Mouse (Mus musculus): ENCODE data around the gene Kcnip1. TPM values are rescaled to one million over a fixed set of nuclear protein-coding genes. Genes with fewer than 3 reads are reported as not detected.

The Kcnip1 gene
- polyA plus RNA-seq, 1 experiment from 2014 or later, result not detected

- Histone ChIP-seq H3K36me3 (no peaks in the 10 kb centered on the region), H3K4me3 (no peak overlapping the region), H3K27me3 (no peaks in the 10 kb centered on the region), H3K27ac (no peak overlapping the region), H3K9ac (no peak overlapping the region), H3K4me2 (no peak overlapping the region), H3K9me3 (replicated peaks) (no peaks in the 10 kb centered on the region), H3K4me1 (replicated peaks) (no peaks in the 10 kb centered on the region)
- ATAC-seq (replicated peaks; ENCODE audit: insufficient number of reproducible peaks, insufficient read depth, low FRiP score, low read depth), result no peak
- 23% methylated on average over 4 of the region's 4 CpGs for WGBS
Measured at GRCm38 (mm10) chr11:33706777-33707176, 286.2 kb downstream of the Kcnip1 start.

- Histone ChIP-seq H3K36me3 (no peaks in the 10 kb centered on the region), H3K4me2 (no peak overlapping the region), H3K4me3 (no peak overlapping the region), H3K27ac (no peak overlapping the region), H3K4me1 (replicated peaks) (no peaks in the 10 kb centered on the region), H3K9me3 (replicated peaks) (no peaks in the 10 kb centered on the region), H3K27me3 (no peaks in the 10 kb centered on the region; the same call in 1 of the 2 replicates), H3K9ac (no peak overlapping the region)
- 40% methylated on average over 2 of the region's 2 CpGs for WGBS
- no peak for ATAC-seq (replicated peaks; ENCODE audit: insufficient number of reproducible peaks, insufficient read depth, low FRiP score, low read depth)
Measured at GRCm38 (mm10) chr11:33701958-33702459, 290.9 kb downstream of the Kcnip1 start.

GRCm38 (mm10) chr11:33701236-33701957, 291.6 kb downstream of the Kcnip1 start:
- no peak overlapping the region for H3K4me3 ChIP-seq
- H3K4me1 ChIP-seq (replicated peaks), result no peaks in the 10 kb centered on the region
- 38% methylated on average over 1 of the region's 1 CpGs for WGBS
- H3K36me3 ChIP-seq, result no peaks in the 10 kb centered on the region
- no peaks in the 10 kb centered on the region for H3K9me3 ChIP-seq (replicated peaks)
- no peak overlapping the region for H3K9ac ChIP-seq
- no peaks in the 10 kb centered on the region; the same call in 1 of the 2 replicates for H3K27me3 ChIP-seq
- no peak overlapping the region for H3K4me2 ChIP-seq
- ATAC-seq (replicated peaks; ENCODE audit: insufficient number of reproducible peaks, insufficient read depth, low FRiP score, low read depth), result no peak
- H3K27ac ChIP-seq, result no peak overlapping the region

- H3K4me3 ChIP-seq, result no peak overlapping the region
- no peak overlapping the region for H3K27ac ChIP-seq
- no peak for ATAC-seq (replicated peaks; ENCODE audit: insufficient number of reproducible peaks, insufficient read depth, low FRiP score, low read depth)
- no peaks in the 10 kb centered on the region; the same call in 1 of the 2 replicates for H3K27me3 ChIP-seq
- no peaks in the 10 kb centered on the region for H3K4me1 ChIP-seq (replicated peaks)
- 41% methylated on average over 4 of the region's 4 CpGs for WGBS
- no peak overlapping the region for H3K4me2 ChIP-seq
- no peaks in the 10 kb centered on the region for H3K9me3 ChIP-seq (replicated peaks)
- H3K36me3 ChIP-seq, result no peaks in the 10 kb centered on the region
- no peak overlapping the region for H3K9ac ChIP-seq
Measured at GRCm38 (mm10) chr11:33700725-33701124, 292.2 kb downstream of the Kcnip1 start.

GRCm38 (mm10) chr11:33690181-33690580, 302.8 kb downstream of the Kcnip1 start:
- WGBS, result 81% methylated on average over 3 of the region's 3 CpGs

GRCm38 (mm10) chr11:33685904-33686303, 307.0 kb downstream of the Kcnip1 start:
- WGBS, result 49% methylated on average over 3 of the region's 3 CpGs

More at GRCm38 (mm10) chr11:33690181-33690580, 302.8 kb downstream of the Kcnip1 start:
- Histone ChIP-seq H3K27ac (no peak overlapping the region), H3K27me3 (0 out of 2 replicates have a peak, but pooled peaks cover 3% of the 10 kb centered on the region), H3K4me3 (no peak overlapping the region), H3K9me3 (replicated peaks) (no peaks in the 10 kb centered on the region), H3K4me1 (replicated peaks) (no peaks in the 10 kb centered on the region), H3K9ac (no peak overlapping the region), H3K4me2 (no peak overlapping the region), H3K36me3 (no peaks in the 10 kb centered on the region)
- no peak for ATAC-seq (replicated peaks; ENCODE audit: insufficient number of reproducible peaks, insufficient read depth, low FRiP score, low read depth)

GRCm38 (mm10) chr11:33680151-33680550, 312.8 kb downstream of the Kcnip1 start:
- H3K27me3 ChIP-seq, result peaks cover 11% of the 10 kb centered on the region
- no peaks in the 10 kb centered on the region for H3K4me1 ChIP-seq (replicated peaks)
- no peaks in the 10 kb centered on the region for H3K9me3 ChIP-seq (replicated peaks)
- peak overlapping the region; percentile 25; the same call in 1 of the 2 replicates for H3K4me2 ChIP-seq
- H3K4me3 ChIP-seq, result no peak overlapping the region
- WGBS, result 2% methylated on average over 15 of the region's 15 CpGs
- no peak overlapping the region for H3K9ac ChIP-seq
- no peak overlapping the region for H3K27ac ChIP-seq
- no peaks in the 10 kb centered on the region for H3K36me3 ChIP-seq
- ATAC-seq (replicated peaks; ENCODE audit: insufficient number of reproducible peaks, insufficient read depth, low FRiP score, low read depth), result no peak

More at GRCm38 (mm10) chr11:33685904-33686303, 307.0 kb downstream of the Kcnip1 start:
- ATAC-seq (replicated peaks; ENCODE audit: insufficient number of reproducible peaks, insufficient read depth, low FRiP score, low read depth), result no peak
- H3K4me2 ChIP-seq, result no peak overlapping the region
- H3K4me1 ChIP-seq (replicated peaks), result no peaks in the 10 kb centered on the region
- no peak overlapping the region for H3K27ac ChIP-seq
- no peaks in the 10 kb centered on the region for H3K9me3 ChIP-seq (replicated peaks)
- no peaks in the 10 kb centered on the region for H3K36me3 ChIP-seq
- H3K4me3 ChIP-seq, result no peak overlapping the region
- H3K27me3 ChIP-seq, result peaks cover 7% of the 10 kb centered on the region; the same call in 1 of the 2 replicates
- H3K9ac ChIP-seq, result no peak overlapping the region

- 71% methylated on average over 10 of the region's 10 CpGs for WGBS
- ATAC-seq (replicated peaks; ENCODE audit: insufficient number of reproducible peaks, insufficient read depth, low FRiP score, low read depth), result no peak
Measured at GRCm38 (mm10) chr11:33670105-33670965, 322.6 kb downstream of the Kcnip1 start.

GRCm38 (mm10) chr11:33668376-33668775, 324.6 kb downstream of the Kcnip1 start:
- Histone ChIP-seq H3K9ac (no peak overlapping the region), H3K4me2 (no peak overlapping the region), H3K4me1 (replicated peaks) (no peaks in the 10 kb centered on the region), H3K27ac (no peak overlapping the region), H3K27me3 (no peaks in the 10 kb centered on the region), H3K9me3 (replicated peaks) (no peaks in the 10 kb centered on the region), H3K36me3 (no peaks in the 10 kb centered on the region), H3K4me3 (no peak overlapping the region)
- WGBS, result 47% methylated on average over 6 of the region's 6 CpGs
- ATAC-seq (replicated peaks; ENCODE audit: insufficient number of reproducible peaks, insufficient read depth, low FRiP score, low read depth), result no peak

More at GRCm38 (mm10) chr11:33670105-33670965, 322.6 kb downstream of the Kcnip1 start:
- Histone ChIP-seq H3K4me3 (no peak overlapping the region), H3K27ac (no peak overlapping the region), H3K4me2 (no peak overlapping the region), H3K27me3 (no peaks in the 10 kb centered on the region), H3K36me3 (no peaks in the 10 kb centered on the region), H3K9me3 (replicated peaks) (no peaks in the 10 kb centered on the region), H3K9ac (no peak overlapping the region), H3K4me1 (replicated peaks) (no peaks in the 10 kb centered on the region)

- Histone ChIP-seq H3K9me3 (replicated peaks) (no peaks in the 10 kb centered on the region), H3K27me3 (no peaks in the 10 kb centered on the region), H3K4me1 (replicated peaks) (no peaks in the 10 kb centered on the region), H3K9ac (no peak overlapping the region), H3K4me3 (no peak overlapping the region), H3K4me2 (no peak overlapping the region), H3K36me3 (no peaks in the 10 kb centered on the region), H3K27ac (no peak overlapping the region)
- no peak for ATAC-seq (replicated peaks; ENCODE audit: insufficient number of reproducible peaks, insufficient read depth, low FRiP score, low read depth)
- 87% methylated on average over 2 of the region's 2 CpGs for WGBS
Measured at GRCm38 (mm10) chr11:33663599-33663998, 329.4 kb downstream of the Kcnip1 start.

Measured in heart, embryonic 15.5 days (tissue).